Mouse (Mus musculus) urinary bladder, postnatal 36 days (tissue): ENCODE results near the gene Morn3.

Source experiments
- DNase-seq, 2 experiments: peaks; one replicate each; pipeline ENCODE4 v3.0.0; 2022; ENCODE audit warnings: low spot score in 2 of 2, mixed read lengths in 1 of 2

The Morn3 gene

DNA sequence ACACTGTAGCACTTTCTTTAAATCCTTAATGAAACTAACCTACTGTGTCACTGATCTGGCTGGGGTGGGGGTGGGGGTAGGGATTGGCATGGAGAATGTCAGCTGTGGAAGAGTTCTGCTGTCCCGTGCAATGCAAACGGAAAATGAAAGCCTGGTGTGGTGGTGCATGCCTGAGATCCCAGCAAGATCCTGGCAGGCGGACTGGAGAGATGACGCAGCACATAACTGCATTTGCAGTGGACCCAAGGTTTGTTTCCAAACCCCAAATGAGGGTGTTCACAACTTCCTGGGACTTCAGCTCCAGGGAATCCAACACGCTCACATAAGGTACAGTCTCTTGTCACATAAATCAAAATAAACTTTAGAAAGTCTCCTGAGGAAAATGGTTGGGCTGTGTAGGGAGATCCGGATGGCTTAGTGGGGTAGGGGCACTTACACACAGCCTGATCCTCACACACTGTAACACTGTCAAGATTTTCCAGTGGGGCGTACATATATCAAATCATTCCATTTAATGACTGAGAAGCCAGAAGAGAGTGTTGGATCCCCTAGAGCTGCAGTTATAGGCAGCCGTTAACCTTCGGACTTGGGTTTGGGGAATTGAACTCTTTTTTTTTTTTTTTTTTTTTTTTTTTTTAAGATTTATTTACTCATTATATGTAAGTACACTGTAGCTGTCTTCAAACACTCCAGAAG is 14.0 kb upstream of the Morn3 start:
- DNase-seq = no peak

DNA sequence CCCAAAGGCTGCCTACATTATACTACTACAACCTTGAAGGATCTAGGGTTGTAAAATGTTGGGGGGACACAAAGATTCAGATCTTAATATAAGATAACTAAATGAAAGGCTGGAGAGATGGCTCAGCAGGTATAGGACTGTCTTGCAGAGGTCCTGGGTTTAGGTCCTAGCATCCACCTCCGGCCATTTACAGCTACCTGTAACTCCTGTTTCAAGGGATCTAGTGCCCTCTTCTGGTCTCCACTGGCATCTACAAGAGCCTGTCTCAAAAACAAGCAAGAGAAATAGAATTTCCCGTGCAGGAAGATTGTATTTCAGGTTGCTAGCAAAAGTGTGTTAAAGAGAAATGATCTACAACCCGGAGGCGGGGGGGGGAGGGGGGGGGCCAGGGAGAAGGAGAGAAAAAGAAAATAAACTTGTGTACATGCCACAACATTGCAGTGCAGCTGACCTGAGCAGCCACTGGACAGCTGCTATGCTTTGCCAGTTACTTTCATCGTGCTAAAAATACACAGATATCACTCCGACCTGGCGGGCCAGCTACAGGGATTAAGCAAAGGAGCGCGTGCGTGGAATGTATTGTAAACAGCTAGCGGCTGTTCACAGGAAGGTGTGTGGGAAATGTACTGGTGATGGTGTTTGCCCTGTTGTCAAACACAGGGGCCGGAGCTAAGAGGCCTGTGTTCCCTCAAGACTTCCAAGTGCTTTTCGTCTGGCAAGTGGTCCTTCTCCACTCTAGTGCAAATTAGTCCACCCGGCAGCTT is 13.1 kb upstream of the Morn3 start:
- DNase-seq = no peak

GRCm38 (mm10) chr5:123058251-123059102 is 11.7 kb upstream of the Morn3 start:
- DNase-seq = no peak

DNA sequence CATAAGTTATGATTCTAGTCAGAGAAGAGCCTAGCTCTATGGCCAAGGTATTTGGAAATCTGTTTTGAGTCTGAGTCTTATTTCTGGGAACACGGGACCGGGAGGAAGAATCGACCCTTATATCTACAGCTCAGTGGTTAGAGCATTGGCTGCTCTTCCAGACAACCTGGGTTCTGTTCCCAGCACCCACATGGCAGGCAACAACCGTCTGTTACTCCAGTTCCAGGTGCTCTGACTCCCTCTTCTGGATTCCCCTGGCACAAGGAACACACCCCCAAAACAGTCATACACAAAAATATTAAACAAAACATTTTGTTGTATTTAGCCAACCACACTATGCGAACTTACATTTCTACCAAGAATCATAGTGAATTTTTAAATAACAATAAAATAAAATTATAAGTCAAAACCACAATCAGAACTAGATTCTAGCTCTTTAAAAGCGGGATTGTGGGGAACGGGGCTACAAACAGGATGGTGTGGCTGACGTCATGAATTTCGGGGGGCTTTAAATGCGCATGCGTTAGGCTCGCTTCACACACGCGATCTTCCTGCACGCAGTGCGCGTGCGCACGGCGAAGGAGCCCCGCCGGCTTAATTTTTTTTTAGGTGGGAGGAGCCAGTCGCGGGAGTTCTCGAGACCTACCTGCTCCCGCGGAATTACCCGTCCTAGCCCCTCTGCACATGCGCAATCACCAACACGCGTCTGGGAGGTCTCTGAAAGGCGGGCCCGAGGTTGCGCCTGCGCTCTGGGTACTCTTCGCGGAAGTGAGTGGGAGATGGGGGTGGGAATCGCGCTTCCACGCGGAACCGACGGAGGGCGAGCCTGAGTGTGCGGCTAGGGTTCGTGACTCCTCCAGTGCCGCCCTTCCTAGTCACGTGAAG is 10.8 kb upstream of the Morn3 start:
- peak; percentile 97 to 99 for DNase-seq

- DNase-seq = no peak
Measured at GRCm38 (mm10) chr5:123051736-123052135, 4.9 kb upstream of the Morn3 start.

DNA sequence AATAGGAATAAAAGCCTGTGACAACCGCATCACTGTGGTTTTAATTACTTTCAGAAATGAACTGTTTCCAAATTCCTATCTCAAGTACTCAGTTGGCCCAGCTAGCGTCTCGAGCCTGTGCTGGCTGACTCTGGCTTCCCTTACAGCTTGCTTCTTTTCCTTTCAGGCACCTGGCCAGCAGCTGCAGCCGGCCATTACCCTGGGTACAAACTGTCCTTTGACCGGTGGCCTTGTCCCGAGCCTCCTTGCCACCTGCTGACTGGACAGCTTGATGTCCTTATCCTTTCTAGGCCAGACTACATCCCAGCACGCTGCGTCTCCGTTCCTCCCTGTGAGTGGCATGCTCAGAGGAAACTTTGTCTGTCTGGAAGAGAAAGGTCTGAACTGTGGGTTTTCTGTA is 4.1 kb upstream of the Morn3 start:
- no peak for DNase-seq

- no peak for DNase-seq
Measured at GRCm38 (mm10) chr5:123049271-123049670, 2.5 kb upstream of the Morn3 start.

DNA sequence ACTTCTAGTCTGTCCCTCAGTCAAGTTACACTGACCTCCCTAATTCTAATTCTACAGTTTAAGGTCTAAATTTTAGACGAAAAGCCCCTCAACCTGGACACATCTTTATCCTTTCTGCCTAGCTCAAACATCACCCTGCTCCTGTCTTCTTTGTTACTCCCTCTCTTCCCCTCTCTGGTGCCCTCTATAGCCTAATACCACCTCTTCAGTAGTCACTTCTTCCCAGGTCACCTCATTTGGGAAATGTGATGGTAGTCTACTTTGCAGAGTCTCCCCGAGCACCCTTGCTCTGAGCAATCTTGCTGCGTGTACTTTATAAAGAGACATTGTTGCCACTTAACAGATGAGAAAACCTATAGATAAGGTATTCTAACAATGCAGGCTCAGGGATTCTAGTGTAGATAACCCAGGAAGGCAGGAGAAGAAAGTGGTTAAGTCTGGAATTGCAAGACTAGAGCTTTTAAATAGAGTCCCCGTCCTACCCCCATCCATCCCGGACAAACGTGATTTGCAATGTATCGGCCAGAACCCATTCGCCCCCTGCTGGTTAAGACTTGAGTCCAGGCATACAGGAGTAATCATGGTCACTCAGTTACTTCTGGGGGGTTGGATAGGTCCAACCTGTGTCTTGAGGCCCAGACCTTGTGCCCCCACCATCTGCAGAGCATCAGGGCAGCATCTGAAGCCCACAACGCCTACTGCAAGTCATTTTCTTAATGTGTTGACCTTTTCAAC is 1.1 kb downstream of the Morn3 start:
- peak; percentile 49 to 70 for DNase-seq

DNA sequence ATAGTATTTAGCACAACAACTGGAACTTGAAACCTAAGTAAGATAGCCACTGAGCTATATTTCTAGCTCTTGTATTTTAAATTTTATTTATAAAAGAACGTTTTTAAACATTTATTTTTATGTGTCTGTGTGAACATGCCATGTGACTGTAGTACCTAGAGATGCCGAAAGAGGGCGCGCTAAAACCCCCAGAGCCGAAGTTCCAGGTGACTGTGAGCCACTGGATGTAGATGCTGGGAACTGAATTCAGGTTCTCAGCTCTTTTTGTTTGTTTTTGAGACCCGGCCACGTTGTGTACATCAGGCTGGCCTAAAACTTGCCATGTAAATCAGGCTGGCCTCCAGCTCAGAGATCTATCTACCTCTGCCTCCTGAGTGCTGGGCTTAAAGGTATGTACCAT is 3.0 kb downstream of the Morn3 start:
- no peak for DNase-seq

DNA sequence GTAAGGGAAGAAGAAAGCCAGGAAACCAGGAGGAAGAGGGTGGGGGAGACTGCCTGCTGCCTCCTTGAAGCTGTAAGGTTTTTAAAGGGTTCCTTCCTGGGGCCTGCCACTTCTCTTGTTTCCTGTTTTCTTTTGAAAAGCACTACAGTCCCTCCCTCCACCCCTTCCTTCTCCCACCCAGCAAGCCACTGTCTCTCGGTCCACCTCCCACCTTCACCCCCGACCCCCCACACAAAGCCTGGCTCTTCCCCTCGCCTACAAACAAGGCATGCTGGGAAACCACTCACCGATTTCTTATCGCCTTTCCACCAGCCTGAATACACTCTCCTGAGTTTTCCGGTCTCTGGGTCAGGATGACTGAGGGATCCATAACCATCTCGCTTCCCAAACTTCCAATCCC is 6.0 kb downstream of the Morn3 start:
- no peak for DNase-seq

- DNase-seq = peak; percentile 64 to 84
Measured at GRCm38 (mm10) chr5:123039120-123039752, 7.6 kb downstream of the Morn3 start.

DNA sequence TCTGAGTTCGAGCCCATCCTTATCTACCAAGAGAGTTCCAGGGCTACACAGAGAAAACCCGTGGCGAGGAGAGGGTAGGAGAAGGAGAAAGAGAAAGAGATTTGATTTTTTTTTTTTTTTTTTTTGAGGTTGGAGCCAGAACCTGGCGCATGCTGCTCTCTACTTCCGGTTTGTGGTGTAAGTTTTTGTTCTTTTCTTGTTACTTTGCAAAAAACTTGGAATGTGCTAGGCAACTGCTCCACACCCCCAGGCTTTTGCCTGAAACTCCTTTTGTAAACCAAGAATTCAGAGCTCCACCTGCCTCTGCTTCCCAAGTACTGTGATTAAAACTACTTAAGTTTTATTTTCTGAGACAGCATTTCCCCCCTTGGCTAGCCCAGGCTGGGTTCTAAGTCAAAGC is 8.7 kb downstream of the Morn3 start:
- no peak for DNase-seq

DNA sequence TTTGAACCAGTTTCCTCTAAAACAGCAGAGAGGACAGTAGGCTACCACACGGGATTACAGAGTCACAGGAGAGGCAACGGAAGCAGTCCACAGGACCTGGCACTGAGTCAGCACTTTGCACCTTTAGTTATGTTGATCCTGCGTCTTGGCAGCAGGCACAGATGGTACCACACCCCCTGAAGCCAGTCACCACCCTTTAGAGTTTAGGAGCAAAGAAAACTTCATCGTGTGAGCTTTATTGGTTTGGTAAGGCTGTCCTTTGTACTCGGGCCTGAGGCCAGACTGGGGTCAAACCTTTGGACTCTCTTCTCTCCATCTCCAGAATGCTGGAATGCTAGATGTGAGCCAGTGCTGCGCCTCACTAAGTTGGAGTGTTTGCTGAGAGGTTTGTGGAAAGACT is 11.3 kb downstream of the Morn3 start:
- DNase-seq = no peak

GRCm38 (mm10) chr5:123035089-123035488 is 11.7 kb downstream of the Morn3 start:
- DNase-seq = no peak

DNA sequence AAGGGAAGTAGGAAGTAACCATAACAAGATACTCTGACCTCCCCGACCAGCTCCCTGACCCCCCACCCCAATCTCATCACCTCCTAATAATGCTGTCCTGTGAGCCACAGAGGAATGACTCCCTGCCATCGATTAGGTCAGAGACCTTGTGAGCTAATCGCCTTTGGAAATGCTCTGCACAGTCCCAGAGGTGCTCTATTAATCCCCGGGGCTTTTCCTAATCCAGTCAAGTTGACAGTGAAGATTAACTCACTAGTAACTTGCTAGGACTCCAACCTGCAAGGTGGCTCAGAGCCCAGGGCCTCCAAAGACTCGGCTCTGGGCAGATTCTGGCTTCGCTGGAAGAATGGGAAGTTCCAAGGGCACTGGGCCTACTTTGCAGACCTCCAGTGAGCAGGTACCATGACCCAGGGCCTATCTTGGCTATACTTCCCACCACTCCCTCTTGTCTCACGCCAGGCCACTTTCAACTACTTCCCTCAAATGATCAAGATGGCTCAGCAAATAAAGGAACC is 13.1 kb downstream of the Morn3 start:
- DNase-seq = no peak

- DNase-seq = no peak
Measured at GRCm38 (mm10) chr5:123031312-123031711, 15.5 kb downstream of the Morn3 start.

- DNase-seq = no peak
Measured at GRCm38 (mm10) chr5:123029729-123030128, 17.1 kb downstream of the Morn3 start.

- DNase-seq = no peak
Measured at GRCm38 (mm10) chr5:123027436-123027835, 19.4 kb downstream of the Morn3 start.

DNA sequence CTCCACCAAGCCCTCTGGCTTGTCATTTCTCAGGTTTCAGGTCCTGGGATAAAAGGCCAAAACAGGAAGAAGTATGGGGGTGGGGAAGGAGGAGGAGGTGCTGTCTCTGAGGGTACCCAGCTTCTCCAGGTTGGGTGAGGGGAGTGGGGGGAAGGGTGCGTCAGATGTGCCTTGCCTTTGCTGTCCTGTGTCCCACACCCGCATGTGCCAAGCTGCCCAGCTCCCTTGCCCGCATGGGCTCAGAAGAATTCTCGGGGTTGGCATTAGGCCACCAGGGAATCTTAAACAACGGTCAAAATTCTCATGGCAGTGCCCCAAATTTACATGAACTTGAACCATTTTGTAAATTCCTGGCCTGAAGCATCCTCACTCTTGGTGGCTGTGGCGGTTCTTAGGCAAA is 20.4 kb downstream of the Morn3 start:
- DNase-seq = no peak

DNA sequence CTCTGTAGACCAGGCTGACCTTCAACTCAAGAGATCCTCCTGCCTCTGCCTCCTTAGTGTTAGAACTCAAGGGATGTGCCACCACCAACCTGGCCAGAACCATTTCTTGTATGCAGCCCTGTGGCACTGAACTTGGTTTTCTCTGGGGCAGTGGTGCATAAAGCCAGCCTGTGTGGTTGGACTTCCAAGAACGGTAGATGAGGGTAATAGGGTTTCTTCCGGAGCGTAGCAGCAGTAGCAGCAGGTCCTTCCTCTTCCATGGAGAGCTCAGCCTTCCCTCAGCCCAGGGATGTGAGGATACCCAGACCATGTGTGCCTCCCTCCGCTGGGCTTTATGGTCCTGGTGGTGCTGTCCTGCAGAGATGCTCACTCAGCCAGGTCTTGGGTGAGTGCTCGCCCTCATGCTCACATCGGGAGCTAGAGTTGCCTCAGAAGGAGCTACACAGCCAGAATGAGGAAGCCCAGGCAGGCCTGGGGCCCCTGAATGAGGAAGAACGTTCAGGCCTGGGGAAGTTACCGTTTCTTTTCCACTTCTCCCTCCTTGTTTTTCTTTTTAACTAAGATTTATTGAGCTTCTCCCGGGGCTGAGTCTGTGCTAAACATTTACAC is 21.7 kb downstream of the Morn3 start:
- DNase-seq = no peak
